Mouse (Mus musculus) frontal cortex, postnatal 36 days (tissue): ENCODE data around the gene Ndufs8.
A peak's percentile ranks its signal among the peaks of the same experiment; 100 is the strongest.
"Not testable (repeated sequence)": the region's sequence is repeated elsewhere in the genome, so short reads cannot be mapped to it uniquely, and the experiment has no call there.

Source experiments
- DNase-seq, 2 experiments: peaks; one replicate each; pipeline ENCODE4 v3.0.0; 2022; ENCODE audit warnings: low spot score in 2 of 2

Ndufs8 gene

GRCm38 (mm10) chr19:3912337-3913204 is at the start of gene Ndufs8:
Gene Ndufs8, minus strand, starts transcription at chr19:3912774.
- DNase-seq, result peak; percentile 94 to 96

GRCm38 (mm10) chr19:3961805-3962204 is 49.2 kb upstream of the Ndufs8 start:
- DNase-seq, result not testable (repeated sequence)

- no peak for DNase-seq
Observed at GRCm38 (mm10) chr19:3960211-3960610, 47.6 kb upstream of the Ndufs8 start.

GRCm38 (mm10) chr19:3959030-3959429 is 46.5 kb upstream of the Ndufs8 start:
- no peak for DNase-seq

- DNase-seq, result no peak
Observed at GRCm38 (mm10) chr19:3958470-3958869, 45.9 kb upstream of the Ndufs8 start, which contains the start of gene Aldh3b3. Gene Aldh3b3, plus strand, starts transcription at chr19:3958645.

- DNase-seq, result not testable (repeated sequence)
Observed at GRCm38 (mm10) chr19:3957296-3958036, 44.9 kb upstream of the Ndufs8 start.

- DNase-seq, result no peak
Observed at GRCm38 (mm10) chr19:3955804-3956203, 43.2 kb upstream of the Ndufs8 start.

- DNase-seq, result no peak
Observed at GRCm38 (mm10) chr19:3955033-3955432, 42.5 kb upstream of the Ndufs8 start.

GRCm38 (mm10) chr19:3952099-3952498 is 39.5 kb upstream of the Ndufs8 start:
- DNase-seq, result no peak

GRCm38 (mm10) chr19:3951461-3951860 is 38.9 kb upstream of the Ndufs8 start:
- no peak for DNase-seq

- no peak for DNase-seq
Observed at GRCm38 (mm10) chr19:3950331-3950730, 37.8 kb upstream of the Ndufs8 start.

- no peak for DNase-seq
Observed at GRCm38 (mm10) chr19:3948546-3948945, 36.0 kb upstream of the Ndufs8 start.

GRCm38 (mm10) chr19:3947813-3948212 is 35.2 kb upstream of the Ndufs8 start:
- DNase-seq, result no peak

GRCm38 (mm10) chr19:3946715-3947114 is 34.1 kb upstream of the Ndufs8 start:
- peak; percentile 71 to 75 for DNase-seq

GRCm38 (mm10) chr19:3945872-3946564 is 33.4 kb upstream of the Ndufs8 start:
- DNase-seq, result no peak

GRCm38 (mm10) chr19:3942986-3943735 is 30.6 kb upstream of the Ndufs8 start:
- DNase-seq, result no peak

GRCm38 (mm10) chr19:3942315-3942714 is 29.7 kb upstream of the Ndufs8 start:
- DNase-seq, result no peak

GRCm38 (mm10) chr19:3935896-3936850 is 23.6 kb upstream of the Ndufs8 start:
- no peak for DNase-seq

- no peak for DNase-seq
Observed at GRCm38 (mm10) chr19:3935032-3935895, 22.7 kb upstream of the Ndufs8 start, which contains the start of gene Unc93b1. Gene Unc93b1, plus strand, starts transcription at chr19:3935186.
